Mouse (Mus musculus): ENCODE data around the gene Mvb12b.

DNA sequence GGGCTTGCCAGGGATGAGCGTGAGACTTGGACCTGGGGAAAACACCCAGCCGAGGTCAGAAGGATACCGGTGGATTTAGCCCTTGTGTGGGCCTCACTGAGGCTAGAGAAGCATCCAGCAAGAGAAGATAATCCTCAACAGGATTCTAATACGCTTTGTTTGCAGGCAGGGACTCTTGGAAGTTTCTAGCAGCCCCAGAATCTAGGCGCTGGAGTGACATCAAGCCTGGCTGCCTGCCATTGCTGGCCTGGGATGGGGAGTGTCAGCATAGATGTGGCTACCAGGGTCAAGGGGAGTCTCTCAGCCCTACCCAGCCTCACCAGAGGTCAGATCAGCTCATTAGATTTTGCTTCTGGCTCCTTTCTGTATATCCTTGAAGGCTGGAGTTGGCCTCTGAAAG lies 185.0 kb downstream of the Mvb12b start:
- TF ChIP-seq ZNF384 (IDR thresholded peaks at IDR 0.05; ENCODE audit: low read depth, low read length) = no peak
- TF ChIP-seq HCFC1 (IDR thresholded peaks at IDR 0.05; ENCODE audit: borderline replicate concordance, insufficient read depth, low read length) = no peak
